Mouse (Mus musculus) thymus, postnatal 25 days (tissue): ENCODE results near the gene Shroom3.
A peak's percentile ranks its signal among the peaks of the same experiment; 100 is the strongest.

Experiments
- DNase-seq: peaks from one replicate; pipeline ENCODE4 v3.0.0; 2022

Gene Shroom3

GRCm38 (mm10) chr5:92983942-92984341 lies 300.7 kb downstream of the Shroom3 start:
- peak; percentile 7 for DNase-seq

- no peak for DNase-seq
These were observed 301.5 kb downstream of the Shroom3 start for GRCm38 (mm10) chr5:92984692-92985091.

GRCm38 (mm10) chr5:92985391-92985790 lies 302.2 kb downstream of the Shroom3 start:
- DNase-seq = no peak

DNA sequence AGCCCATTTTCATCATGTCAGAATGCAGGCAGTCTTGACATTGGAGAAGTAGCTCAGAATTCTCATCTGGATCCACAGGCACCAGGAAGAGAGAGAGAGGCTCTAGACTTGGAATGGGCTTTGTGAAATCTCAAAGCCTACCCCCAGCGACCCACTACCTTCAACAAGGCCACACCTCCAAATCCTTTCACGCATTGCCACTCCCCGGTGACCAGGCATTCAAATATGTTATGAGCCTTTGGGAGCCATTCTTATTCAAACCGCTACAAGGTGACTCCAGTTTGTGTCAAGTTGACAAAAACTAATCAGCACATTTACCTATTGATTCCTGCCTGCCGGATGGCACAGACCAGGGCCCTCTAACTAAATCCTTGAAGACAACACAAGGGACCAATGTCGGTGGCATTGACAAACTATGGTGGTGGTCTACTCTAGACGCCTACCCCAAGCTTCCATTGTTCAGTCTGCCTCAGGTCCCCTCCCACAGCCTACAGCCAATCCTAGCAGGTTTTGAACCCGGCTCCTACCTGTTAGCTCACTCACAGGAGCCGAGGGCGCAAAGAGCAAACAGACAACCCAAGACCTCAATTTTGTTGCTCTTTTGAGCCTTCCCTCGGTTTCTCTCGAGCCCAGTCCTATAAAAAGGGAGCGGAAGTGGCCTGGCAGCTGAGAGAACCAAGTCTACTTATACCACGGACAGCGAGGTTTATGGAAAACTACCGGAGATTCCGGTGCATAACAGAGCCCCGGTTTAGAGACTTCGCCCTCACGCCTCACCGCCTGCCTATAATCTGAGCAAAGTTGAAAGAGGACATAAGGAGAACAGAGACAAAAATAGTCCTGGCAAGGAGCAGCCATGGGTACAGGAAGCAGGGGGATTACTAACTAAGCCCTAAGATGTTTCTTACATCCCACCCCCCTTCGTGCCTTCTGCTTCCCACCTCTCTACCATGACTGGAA lies 303.7 kb downstream of the Shroom3 start:
- no peak for DNase-seq

DNA sequence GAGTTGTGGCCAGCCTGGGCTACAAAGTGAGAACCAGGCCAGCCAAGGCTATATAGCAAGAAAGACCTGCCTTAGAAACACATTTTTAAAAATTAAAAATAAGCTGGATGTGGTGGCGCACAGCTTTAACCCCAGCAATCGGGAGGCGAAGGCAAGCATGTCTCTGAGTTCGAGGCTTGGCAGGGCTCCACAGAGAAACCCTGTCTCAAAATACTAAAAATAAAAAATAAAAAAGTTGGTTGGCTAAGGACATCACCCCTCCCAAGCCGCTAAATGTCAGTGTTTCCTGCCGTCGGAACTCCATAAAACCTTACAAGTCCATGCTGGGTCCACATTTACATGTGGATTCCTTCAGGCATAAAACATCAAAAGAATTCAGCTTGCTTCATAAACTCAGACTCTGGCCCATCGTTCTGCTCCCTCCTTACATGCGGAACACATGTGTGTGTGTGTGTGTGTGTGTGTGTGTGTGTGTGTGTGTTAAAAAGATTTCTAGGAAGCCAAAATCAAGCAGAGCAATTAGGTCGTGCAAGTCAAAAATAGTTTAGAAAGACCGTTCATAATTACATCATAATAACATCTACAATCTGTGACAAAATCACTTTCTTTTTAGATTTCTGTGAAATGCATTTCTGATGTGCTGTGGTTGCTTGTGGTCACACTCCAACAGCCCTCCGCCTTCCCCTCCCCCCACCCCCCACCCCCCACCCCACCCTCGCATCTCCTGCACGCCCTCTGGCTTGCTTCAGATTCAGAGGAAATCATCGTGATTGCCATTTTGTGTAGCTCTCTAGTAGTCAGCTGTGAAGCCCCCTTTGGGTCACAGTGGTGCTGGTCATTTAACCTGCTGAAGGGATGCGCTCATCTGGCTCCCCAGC lies 304.9 kb downstream of the Shroom3 start:
- DNase-seq = no peak

DNA sequence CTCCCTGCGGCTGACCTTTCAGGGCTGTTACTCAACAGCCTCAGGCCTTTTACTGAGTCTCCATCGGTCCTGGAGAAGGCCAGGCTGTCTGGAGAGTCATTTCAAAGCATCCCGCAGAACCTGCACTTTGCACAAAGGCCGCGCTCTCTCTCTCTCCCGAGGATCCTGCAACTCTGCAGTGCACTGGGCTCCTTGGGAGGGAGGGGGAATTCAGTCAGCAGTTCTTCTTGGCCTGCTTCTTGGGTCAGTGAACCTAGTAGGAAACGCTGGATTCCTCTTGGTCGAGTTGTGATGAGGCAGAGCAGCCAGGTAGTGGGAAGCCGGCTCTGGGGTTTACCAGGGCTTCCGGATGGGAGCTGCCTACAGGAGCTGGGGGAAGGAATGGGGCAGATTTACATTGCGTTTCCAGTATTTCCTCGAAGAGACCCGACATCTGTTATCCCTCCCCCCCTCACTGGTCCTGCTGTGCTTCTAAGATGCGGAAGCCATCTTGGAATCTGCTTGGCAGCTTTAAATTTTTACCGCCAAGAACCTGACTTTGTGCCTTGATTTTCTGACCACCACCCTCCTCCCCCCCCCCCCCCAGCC lies 305.6 kb downstream of the Shroom3 start:
- no peak for DNase-seq

GRCm38 (mm10) chr5:92992106-92992505 lies 308.9 kb downstream of the Shroom3 start:
- no peak for DNase-seq

DNA sequence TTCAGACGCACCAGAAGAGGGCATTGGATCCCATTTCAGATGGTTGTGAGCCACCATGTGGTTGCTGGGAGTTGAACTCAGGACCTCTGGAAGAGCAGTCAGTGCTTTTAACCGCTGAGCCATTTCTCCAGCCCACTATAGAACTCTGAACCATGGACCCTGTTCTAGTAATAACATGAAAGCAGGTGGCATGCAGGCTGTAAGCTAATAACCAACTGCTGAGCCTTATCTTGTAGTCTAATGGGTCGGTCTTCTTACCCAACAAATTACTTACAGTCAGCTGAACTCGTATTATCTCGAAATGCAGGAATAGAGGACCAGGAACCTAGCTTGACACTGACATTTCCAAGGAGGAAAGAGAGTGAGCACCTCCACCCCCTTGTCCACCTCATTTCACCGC lies 311.1 kb downstream of the Shroom3 start:
- DNase-seq = no peak

DNA sequence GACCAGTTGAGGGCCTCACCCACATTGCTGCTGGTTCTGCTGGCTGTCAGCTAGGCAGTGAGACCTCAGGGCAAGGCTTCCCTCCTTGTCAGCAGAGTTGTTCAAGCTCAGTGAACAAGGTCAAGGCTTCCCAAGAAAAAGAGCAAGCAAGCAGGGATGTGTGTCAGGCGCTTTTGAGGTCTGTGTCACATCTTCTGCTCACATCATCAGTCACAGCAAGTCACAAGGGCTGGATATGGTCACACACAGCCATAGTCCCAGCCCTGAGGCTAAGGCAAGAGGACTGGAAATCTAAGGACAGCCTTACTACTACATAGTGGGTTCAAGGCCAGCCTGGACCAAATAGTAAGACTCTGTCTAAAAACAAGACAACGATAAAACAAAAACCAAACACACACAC lies 311.6 kb downstream of the Shroom3 start:
- no peak for DNase-seq

DNA sequence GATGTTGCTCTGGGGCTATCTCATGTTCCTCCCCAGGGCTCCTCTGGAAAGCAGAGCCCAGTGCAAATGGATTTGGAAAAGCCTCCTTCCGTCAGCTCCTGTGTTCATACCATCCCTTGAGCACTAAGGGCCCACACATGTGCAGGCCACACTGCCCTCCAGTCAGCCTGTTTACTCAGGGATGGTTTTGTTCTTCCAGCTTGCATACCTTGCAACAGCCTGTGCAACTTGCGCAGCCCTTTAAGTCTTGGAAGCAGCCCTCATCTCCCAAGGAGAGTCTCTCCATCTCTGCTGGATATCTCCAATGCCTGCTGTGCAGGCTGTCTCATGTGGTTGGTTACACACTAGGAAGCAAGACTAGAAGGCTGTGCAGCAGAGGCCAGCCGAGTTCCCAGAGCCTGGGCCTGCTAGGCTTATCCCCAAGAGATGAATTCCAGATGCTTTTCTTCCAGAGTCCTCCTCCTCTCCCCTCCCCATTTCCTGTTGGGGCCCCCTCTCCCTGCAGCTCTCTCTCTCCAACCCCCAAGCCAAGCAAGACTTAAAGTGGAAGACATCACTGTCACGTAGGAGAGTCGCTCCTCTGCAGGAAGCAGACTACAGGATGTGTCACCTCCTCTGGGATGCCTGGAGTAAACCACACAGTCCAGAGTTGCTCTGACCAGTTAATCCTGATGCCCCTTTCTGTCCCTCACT lies 314.3 kb downstream of the Shroom3 start:
- DNase-seq = no peak

GRCm38 (mm10) chr5:92998494-92999016 lies 315.3 kb downstream of the Shroom3 start:
- no peak for DNase-seq

DNA sequence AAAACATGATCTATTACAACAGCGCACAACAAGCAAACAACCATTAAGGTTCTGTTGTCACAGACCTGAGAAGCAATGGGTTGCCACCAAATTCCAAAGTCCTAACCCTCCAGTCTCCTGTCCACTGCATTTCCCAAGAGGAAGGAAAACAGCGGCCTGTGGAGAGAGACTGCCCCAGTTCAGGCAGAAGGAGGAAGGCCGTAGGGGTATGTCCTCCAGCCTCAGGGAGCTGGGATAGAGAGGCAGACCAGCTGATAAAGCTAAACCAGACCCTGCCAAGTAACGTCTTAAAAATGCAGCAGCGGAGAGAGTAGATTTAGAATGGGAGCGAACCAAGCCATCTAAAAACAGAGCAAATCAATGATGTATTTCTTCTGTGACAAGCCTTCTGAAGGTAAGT lies 316.8 kb downstream of the Shroom3 start:
- no peak for DNase-seq

- peak; percentile 6 for DNase-seq
These were observed 317.8 kb downstream of the Shroom3 start for GRCm38 (mm10) chr5:93000774-93001757.

DNA sequence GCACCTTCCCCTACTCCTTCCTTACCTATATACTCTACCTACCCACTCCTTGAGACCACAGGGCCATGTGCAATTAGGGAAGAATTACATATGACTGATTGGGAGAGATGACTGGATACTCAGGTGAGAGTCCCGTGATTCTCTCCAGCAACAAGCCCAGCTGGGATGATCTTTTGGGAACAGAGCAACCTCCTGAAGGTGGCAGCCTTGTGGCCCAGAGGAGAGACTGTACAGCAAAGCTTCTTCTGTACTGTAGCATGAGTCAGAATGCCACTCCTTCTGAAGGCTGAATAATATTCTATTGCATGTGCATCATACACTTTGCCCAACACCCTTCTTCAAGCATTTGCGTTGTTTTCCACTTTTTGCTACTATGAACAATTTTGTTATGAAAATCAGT lies 319.4 kb downstream of the Shroom3 start:
- no peak for DNase-seq

- DNase-seq = peak; percentile 45
These were observed 322.1 kb downstream of the Shroom3 start for GRCm38 (mm10) chr5:93005229-93005814.

DNA sequence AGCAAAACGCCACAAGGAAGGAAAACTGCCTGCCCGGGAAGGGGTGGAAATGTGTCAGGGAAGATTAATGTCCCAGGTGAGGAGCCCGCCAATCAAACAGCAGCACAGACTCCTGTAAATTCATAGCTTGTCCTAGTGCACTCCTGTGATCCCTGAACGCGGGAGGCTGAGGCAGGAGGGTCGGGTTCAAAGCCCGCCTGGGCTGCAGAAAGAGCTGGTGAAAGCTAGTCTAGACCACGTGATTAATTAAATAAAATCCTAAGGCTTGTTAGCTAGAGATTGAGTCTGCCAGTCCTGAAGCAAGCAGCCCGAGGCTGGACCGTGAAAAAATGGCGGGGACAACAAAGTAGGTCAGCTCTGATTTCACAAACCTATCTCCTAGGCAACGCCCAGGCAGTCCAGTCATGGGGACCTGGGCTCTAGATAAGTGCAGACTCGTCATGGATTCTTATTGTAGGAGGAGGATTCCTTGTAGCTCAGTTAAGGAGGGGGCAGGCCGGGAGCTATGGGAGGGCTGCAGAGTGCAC lies 322.6 kb downstream of the Shroom3 start:
- DNase-seq = no peak

DNA sequence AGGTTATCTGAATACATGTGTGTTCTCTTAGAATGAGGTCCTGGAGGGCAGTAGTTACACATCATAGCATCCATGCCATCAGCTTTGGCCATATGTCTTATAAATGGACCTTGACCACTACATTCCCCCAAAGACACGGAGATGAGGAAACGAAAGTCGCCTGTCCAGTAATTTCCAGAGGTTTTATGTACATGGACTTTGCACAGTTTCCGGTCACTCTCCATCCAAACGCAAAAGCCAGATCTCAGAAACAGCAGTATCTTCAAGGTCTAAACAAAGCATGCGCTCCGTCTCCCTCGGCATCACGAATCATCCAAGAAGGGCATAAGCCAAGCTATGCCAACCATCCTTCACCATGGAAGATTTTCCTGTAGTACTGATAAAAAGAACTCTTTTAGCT lies 325.0 kb downstream of the Shroom3 start:
- DNase-seq = no peak
